Mouse (Mus musculus) urinary bladder, postnatal 4 days (tissue): ENCODE data around the gene Nckap5.

Source experiments
- DNase-seq, 2 experiments: peaks; one replicate each; pipeline ENCODE4 v3.0.0; 2021 to 2022; ENCODE audit warnings: low spot score in 2 of 2

The Nckap5 gene

GRCm38 (mm10) chr1:126765506-126766170, 65.0 kb downstream of the Nckap5 start:
- DNase-seq, result no peak

- no peak for DNase-seq
Measured at GRCm38 (mm10) chr1:126764201-126764600, 66.4 kb downstream of the Nckap5 start.

GRCm38 (mm10) chr1:126763192-126763591, 67.4 kb downstream of the Nckap5 start:
- no peak for DNase-seq

DNA sequence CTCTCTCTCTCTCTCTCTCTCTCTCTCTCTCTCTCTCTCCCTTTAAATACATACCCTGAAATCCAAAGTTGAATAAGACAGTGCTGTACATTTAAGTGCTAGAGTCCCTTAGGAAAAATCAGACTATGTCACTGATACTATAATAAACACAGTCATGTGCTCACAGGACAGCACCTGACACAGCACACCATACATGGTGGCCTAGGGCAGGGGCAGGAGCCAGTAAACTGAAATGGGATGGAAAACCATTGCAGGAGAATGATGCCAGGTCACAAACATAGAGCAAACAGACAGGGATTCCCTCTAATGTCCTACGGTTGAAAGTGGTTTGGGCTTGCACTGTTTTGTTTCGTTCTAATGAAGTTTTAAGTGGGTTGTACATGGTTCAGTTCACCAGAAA, 70.2 kb downstream of the Nckap5 start:
- DNase-seq, result no peak

GRCm38 (mm10) chr1:126755682-126756081, 74.9 kb downstream of the Nckap5 start:
- no peak for DNase-seq

- no peak for DNase-seq
Measured at GRCm38 (mm10) chr1:126753611-126754010, 77.0 kb downstream of the Nckap5 start.

- DNase-seq, result no peak
Measured at GRCm38 (mm10) chr1:126752247-126753037, 78.2 kb downstream of the Nckap5 start.

DNA sequence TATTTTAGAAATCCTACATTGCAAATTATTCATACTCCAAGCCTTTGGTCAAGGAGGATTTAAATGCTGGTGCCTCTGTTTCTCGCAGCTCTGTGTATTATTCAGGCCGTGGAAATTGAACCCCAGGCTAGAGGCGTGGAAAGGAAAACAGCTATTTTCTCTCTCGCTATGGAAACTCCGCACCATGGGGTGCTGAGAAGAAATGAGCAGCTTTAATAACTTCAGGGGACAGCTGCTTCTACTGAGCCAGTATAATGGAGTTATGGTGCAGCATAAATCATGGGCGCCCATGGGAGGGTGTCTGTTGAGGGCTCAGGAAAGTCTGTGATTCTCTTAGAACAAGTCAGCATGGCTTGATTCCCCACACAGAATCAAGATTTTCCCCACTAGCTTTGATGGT, 79.5 kb downstream of the Nckap5 start:
- no peak for DNase-seq

DNA sequence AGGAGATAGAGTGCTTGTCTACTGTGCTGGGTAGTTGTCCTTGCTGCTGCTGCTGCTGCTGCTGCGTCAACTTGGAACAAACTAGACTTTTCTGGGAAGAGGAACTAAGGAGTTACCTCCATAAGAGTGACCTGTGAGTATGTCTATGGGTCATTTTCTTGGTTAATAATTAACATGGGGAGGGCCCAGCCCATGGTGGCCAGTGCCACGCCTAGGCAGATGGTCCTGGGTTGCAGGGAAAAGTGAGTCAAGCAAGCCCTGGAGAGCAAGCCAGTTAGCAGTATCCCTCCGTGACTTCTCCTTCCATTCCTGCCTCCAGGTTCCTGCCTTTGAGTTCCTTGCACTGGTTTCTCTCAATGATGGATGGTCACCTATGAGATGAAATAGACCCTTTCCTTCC, 80.4 kb downstream of the Nckap5 start:
- no peak for DNase-seq

- DNase-seq, result no peak
Measured at GRCm38 (mm10) chr1:126747914-126748313, 82.7 kb downstream of the Nckap5 start.

DNA sequence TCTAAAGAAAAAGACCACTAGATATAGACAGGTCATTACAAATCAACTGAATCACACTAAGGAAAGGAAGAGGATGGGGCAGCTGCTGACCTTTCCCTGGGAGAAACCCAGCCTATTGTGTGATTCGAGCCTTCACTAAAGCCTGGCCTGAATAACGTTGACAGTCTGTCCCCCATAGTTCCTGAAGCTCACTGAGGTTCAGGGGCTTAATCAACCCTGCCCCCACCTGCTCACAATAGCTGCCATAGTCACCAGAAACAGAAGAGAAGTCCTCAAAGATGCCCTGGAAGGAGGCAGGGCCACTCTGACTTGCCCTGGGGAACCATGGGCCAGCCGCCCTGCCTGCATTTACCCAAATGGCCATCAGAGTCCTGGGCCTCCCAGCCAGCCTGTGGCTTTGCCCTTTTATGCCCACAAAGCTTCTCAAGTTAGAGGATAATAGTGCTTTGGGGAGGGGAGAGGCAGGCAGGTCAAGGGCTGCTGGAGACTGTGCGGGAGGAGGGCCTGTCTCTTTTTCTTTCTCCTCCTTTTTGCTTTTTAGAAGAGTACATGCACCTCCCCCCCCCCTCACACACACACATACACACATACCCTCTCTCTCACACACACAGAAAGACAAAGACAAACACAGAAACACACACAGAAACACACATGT, 85.0 kb downstream of the Nckap5 start:
- no peak for DNase-seq

DNA sequence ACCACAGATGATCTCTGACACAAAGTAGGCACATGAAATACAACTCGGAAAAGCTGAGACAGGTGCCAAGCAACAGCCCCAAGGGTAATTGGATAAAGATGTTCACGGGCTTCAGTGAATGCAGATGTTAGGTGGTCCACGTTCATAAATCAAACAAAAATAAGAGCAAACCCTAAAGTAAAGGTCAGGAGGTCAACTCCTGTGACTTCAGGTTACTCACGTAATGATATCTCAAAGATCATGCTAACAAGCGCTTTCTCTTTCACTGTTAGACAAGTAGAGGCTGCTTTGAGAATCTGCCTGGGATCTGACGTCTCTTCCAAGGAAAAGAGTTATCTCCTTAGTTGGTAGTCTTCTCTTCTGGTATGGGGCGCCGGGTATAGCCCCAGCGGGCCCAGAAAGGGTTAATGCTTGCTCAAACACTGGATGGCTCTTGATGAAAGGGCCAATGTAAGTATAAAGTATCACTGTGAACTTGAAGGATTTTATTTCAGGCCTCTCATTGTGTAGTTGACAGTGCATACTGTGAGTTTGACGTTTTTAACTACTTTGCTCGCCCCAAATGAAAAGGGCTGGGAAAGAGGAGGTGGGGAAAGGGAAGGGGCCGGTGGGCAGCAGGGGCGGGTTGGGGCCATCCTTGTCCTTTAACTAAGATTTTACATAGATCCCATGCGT, 85.8 kb downstream of the Nckap5 start:
- no peak for DNase-seq

DNA sequence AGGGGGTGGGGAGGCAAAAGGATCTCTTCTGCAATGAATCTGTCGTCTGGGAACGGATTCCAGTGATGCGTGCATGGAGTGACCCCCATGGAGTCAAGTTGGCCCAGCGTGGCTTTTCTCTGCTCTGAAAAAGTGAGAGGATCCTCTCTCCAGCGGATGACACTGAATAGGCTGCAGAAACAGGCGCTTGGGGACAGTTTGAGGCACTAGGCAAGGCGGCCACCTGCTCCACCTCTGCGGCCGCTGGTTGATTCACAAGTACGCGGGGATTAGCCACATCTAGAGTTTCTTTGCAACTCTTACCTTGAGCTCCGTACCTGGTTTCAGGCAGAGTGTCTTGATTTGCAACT, 92.3 kb downstream of the Nckap5 start:
- DNase-seq, result no peak

GRCm38 (mm10) chr1:126737554-126738290, 92.9 kb downstream of the Nckap5 start:
- DNase-seq, result peak in 1 of 2 experiments; percentile 21

GRCm38 (mm10) chr1:126731691-126732090, 98.9 kb downstream of the Nckap5 start:
- DNase-seq, result no peak

GRCm38 (mm10) chr1:126726400-126727055, 104.1 kb downstream of the Nckap5 start:
- no peak for DNase-seq

- DNase-seq, result no peak
Measured at GRCm38 (mm10) chr1:126725628-126726367, 104.8 kb downstream of the Nckap5 start.

DNA sequence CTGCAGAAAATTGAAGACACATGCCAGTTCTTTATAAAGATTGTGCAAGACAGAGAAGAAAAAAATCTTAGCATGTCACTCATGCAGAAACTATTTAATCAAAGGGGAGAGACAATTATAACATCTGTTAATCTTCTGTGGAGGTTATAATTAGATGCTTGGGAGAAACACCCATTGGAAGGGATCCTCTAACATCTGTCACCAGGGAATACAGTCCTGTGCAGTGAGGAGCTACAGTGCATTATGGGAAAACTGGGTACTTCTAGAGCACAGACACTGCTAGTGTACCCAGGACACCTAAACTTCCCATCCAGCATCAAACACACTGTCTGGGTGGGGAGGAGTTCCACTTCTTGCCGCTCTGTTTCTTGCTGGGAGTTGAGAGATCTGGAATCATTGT, 108.7 kb downstream of the Nckap5 start:
- DNase-seq, result no peak

DNA sequence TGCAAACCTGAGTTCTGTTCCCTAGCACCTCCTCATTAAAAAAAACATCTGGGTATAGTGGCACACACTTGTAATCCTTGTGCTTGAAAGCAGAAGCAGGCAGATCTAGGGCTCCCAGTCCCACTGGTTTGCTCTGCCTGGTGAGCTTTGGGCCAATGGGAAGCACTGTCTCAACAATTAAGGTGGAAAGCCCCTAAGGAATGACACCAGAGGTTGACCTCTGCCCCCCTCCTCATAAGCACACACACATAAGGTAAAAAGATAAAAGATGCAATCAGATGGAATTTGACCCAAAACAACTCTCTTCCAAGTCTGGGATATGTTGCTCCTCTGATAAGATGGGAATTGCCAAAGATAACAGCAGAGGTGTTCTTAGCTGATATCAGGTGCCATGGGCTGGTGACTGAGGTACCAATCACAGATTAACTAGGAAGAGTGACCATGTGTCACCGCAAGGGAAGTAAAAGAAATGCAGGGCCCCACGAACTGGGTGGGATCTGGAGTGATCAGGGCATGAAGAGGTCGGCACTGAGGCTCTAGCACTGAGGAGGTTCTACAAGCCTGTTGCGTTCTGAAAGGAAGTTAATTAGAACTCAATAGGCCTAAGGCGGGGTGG, 110.8 kb downstream of the Nckap5 start:
- no peak for DNase-seq

DNA sequence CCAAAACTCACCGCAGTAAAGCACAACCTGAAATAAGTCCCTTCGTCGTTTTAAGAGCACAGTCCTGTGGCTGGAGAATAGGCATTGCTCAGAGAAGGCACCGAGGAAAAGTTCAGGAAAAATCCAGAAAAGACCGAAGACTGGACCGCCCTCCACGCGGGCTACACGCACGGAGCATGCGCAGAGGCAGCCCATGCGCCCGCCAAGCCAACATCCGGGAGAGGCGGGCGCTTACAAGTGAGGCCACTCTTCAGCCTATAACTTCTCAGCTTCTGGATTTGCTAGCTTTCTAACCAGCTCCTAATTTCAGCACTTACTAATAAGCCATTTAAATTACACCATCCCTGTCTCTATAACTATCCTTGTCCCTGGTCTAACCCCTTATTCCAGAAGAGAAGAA, 124.0 kb downstream of the Nckap5 start:
- no peak for DNase-seq
